Mouse (Mus musculus): ENCODE data around the gene Aim2.

DNA sequence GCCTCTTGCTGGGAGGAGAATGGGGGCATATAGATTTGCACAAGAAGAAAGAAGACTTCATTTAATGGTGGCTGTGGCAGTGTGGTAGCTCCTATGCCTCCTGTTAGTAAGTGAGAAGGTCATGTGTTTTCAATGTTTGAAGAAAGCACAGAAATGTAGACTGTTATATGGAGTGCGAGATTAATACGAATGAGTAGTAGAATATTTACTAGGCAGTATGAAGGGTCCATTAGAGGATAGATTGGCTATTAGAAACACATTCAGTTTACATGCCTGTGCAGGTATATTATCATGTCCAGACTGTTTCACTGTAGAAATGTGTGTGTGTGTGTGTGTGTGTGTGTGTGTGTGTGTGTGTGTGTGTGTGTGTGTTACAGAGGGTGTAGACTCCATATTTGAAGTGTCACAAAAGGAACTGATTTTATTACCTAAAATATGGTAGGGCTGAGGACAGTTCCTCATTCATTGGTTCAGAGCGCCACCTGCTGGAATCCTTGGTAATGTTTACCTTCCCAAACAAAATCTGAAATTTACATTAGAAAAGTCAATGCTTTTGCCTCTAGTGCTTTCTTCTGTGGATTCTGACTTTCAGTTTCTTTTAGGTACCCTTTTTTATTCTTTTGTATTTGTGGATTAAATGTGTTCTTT, 47.8 kb downstream of the Aim2 start:
- TF ChIP-seq POLR2A (IDR thresholded peaks at IDR 0.05; ENCODE audit: borderline replicate concordance, low read depth, low read length) (no peak), CTCF (IDR thresholded peaks at IDR 0.05; ENCODE audit: low read depth, low read length) (no peak)
